In genomic region chr7:118437101-118437802, GRCm38 (mm10) we compare ENCODE assay signal across 7 mouse cellular contexts. TPM values are rescaled to one million over a fixed set of nuclear protein-coding genes. Genes with fewer than 3 reads are reported as not detected.
A peak's percentile ranks its signal among the peaks of the same experiment; 100 is the strongest.
DNase-seq lines count a peak whose midpoint lies in the region; ATAC-seq and TF ChIP-seq lines count a peak whose summit lies in the region.

No protein-coding gene starts in this region.

- WGBS in kidney, adult 2 months, result 60% methylated on average over 7 of the region's 7 CpGs
- WGBS in kidney, embryonic 16.5 days, result 60% methylated on average over 7 of the region's 7 CpGs

- H3K4me1 ChIP-seq in kidney, adult 2 months (ENCODE audit: control insufficient read depth, insufficient read depth, low read length), result no peaks in the 10 kb centered on the region
- no peaks in the 10 kb centered on the region for H3K4me1 ChIP-seq in kidney, embryonic 16.5 days (ENCODE audit: insufficient read depth, low read length)

- no peaks in the 10 kb centered on the region for H3K36me3 ChIP-seq in kidney, adult 2 months (ENCODE audit: control insufficient read depth, insufficient read depth, low read length)
- H3K36me3 ChIP-seq in kidney, embryonic 16.5 days (ENCODE audit: insufficient read depth, low read length), result 0 out of 2 replicates have a peak, but pooled peaks cover 4% of the 10 kb centered on the region

- no peak overlapping the region for H3K27ac ChIP-seq in kidney, adult 2 months (ENCODE audit: insufficient read depth, low read depth, low read length)
- no peak overlapping the region for H3K27ac ChIP-seq in kidney, embryonic 16.5 days (ENCODE audit: low read length)

- H3K4me2 ChIP-seq in kidney, embryonic 16.5 days (replicated peaks; ENCODE audit: low read depth, low read length), result no peak overlapping the region

- no peak for TF ChIP-seq POLR2A in kidney, adult 2 months (IDR thresholded peaks at IDR 0.05; ENCODE audit: low read depth, low read length)

- ATAC-seq in kidney, embryonic 16.5 days (ENCODE audit: low FRiP score, low TSS enrichment), result no peak

- peak; percentile 65 for TF ChIP-seq CTCF in kidney, adult 2 months (conservative IDR thresholded peaks at IDR 0.05; ENCODE audit: insufficient read depth, insufficient read length, low read depth, low read length)

- DNase-seq in kidney, adult 2 months, result peak; percentile 22
- DNase-seq in B cell, adult 2 months, result peak; percentile 46 to 47
- DNase-seq in MEL-GATA-1-ER (ENCODE audit: extremely low read depth, low read depth), result peak; percentile 10
- DNase-seq in forelimb bud, embryonic 11.5 days (ENCODE audit: low read depth, low spot score), result peak; percentile 38
- DNase-seq in testis, postnatal 10 days (ENCODE audit: low spot score), result peak; percentile 70
- no peak for DNase-seq in cerebellum, adult 8-10 months

- H3K9me3 ChIP-seq in kidney, embryonic 16.5 days (ENCODE audit: low read length), result no peaks in the 10 kb centered on the region

- H3K4me3 ChIP-seq in kidney, adult 2 months (ENCODE audit: insufficient read depth, low read depth, low read length), result no peak overlapping the region
- H3K4me3 ChIP-seq in kidney, embryonic 16.5 days (ENCODE audit: low read length), result no peak overlapping the region

- H3K27me3 ChIP-seq in kidney, adult 2 months (replicated peaks; ENCODE audit: control insufficient read depth, insufficient read depth, low read length), result no peaks in the 10 kb centered on the region
- no peaks in the 10 kb centered on the region for H3K27me3 ChIP-seq in kidney, embryonic 16.5 days (ENCODE audit: insufficient read depth, low read length)

- H3K9ac ChIP-seq in kidney, embryonic 16.5 days (replicated peaks; ENCODE audit: low read length), result no peak overlapping the region

RNA-seq across cellular contexts. Expression of gene Syt17, which starts 10.8 kb away (rescaled TPM):
- polyA plus RNA-seq in kidney, adult 2 months (2012; rRNA removed), result 10.6 and 11.9 TPM in 2 replicates
- polyA plus RNA-seq in kidney, embryonic 16.5 days (2015; fragmentation: Nextera tagmentation; extraction: Ambion mirVana), result 12.6 and 13.3 TPM in 2 replicates

RNA-seq across cellular contexts. Expression of gene Itpripl2, which starts 54.5 kb away (rescaled TPM):
- polyA plus RNA-seq in kidney, adult 2 months (2012; rRNA removed), result 6.9 and 7.9 TPM in 2 replicates
- 3.8 and 4.7 TPM in 2 replicates for polyA plus RNA-seq in kidney, embryonic 16.5 days (2015; fragmentation: Nextera tagmentation; extraction: Ambion mirVana)
